In genomic region chr6:122616022-122616421, GRCm38 (mm10) we compare ENCODE assay signal across 24 mouse cellular contexts. TPM values are rescaled to one million over a fixed set of nuclear protein-coding genes. Genes with fewer than 3 reads are reported as not detected.
"Had no signal": no experiment of that assay in that cellular context is flagged by ENCODE, and none has a peak within 500 bp of the region (broad histone marks: within the 10 kb centered on the region; RNA-seq: fewer than 3 reads in every experiment).

No protein-coding gene starts in this region.

- H3K27ac ChIP-seq: lung, embryonic 15.5 days; midbrain, embryonic 10.5 days; midbrain, embryonic 12.5 days; neural tube, embryonic 12.5 days; stomach, embryonic 15.5 days; stomach, postnatal 0 days had no signal

- DNase-seq: liver, postnatal 0 days; lung, adult 2 months; lung, postnatal 14 days; lung, postnatal 36 days; midbrain, embryonic 14.5 days; right cerebral cortex, postnatal 14 days; thymus, adult 2 months; thymus, postnatal 25 days; thymus, postnatal 4 days had no signal

- ATAC-seq: liver, postnatal 0 days; lung, postnatal 0 days had no signal

- H3K9me3 ChIP-seq: lung, embryonic 15.5 days; midbrain, embryonic 12.5 days; neural tube, embryonic 12.5 days; stomach, embryonic 15.5 days had no signal

- H3K4me1 ChIP-seq: lung, embryonic 15.5 days; midbrain, embryonic 10.5 days; midbrain, embryonic 12.5 days; neural tube, embryonic 12.5 days; stomach, embryonic 15.5 days had no signal

- H3K27me3 ChIP-seq: lung, embryonic 15.5 days; midbrain, embryonic 12.5 days; neural tube, embryonic 12.5 days; stomach, embryonic 15.5 days had no signal

- H3K9ac ChIP-seq: liver, postnatal 0 days; lung, embryonic 15.5 days; midbrain, embryonic 12.5 days; neural tube, embryonic 12.5 days; stomach, embryonic 15.5 days had no signal

- H3K4me2 ChIP-seq: lung, embryonic 15.5 days; midbrain, embryonic 12.5 days; neural tube, embryonic 12.5 days; stomach, embryonic 15.5 days had no signal

- H3K4me3 ChIP-seq: lung, embryonic 15.5 days; midbrain, embryonic 10.5 days; midbrain, embryonic 12.5 days; neural tube, embryonic 12.5 days; stomach, embryonic 15.5 days had no signal

- H3K36me3 ChIP-seq: lung, embryonic 15.5 days; midbrain, embryonic 10.5 days; midbrain, embryonic 12.5 days; neural tube, embryonic 12.5 days; stomach, embryonic 15.5 days had no signal

RNA-seq across cellular contexts. Expression of gene Gdf3, which starts 6.1 kb away (rescaled TPM):
- total RNA-seq: midbrain, postnatal 0 days had no signal
- polyA plus RNA-seq: lung, adult 2 months; lung, embryonic 15.5 days; lung, postnatal 0 days; midbrain, embryonic 12.5 days; midbrain, postnatal 0 days; neural tube, embryonic 12.5 days; neural tube, embryonic 14.5 days; stomach, postnatal 0 days; urinary bladder, adult 2 months had no signal

RNA-seq across cellular contexts. Expression of gene Dppa3, which starts 10.2 kb away (rescaled TPM):
- total RNA-seq: megakaryocyte, adult 5-6 weeks; megakaryocyte-erythroid progenitor cell, adult 5-6 weeks; midbrain, postnatal 0 days; monocyte, adult 5-6 weeks; neutrophil, adult 5-6 weeks had no signal
- polyA plus RNA-seq: lung, adult 2 months; lung, embryonic 15.5 days; lung, postnatal 0 days; midbrain, embryonic 10.5 days; midbrain, embryonic 12.5 days; midbrain, embryonic 14.5 days; midbrain, postnatal 0 days; neural tube, embryonic 12.5 days; neural tube, embryonic 14.5 days; spleen, adult 2 months; stomach, embryonic 15.5 days; stomach, postnatal 0 days had no signal
